Mouse (Mus musculus) embryo, embryonic 9.5 days (tissue): ENCODE results near the gene Dstyk.

ENCODE experiments used
- DNase-seq: peaks from one replicate; pipeline ENCODE4 v3.0.0-alpha.2; 2017; ENCODE audit errors: extremely low spot score

Dstyk gene

DNA sequence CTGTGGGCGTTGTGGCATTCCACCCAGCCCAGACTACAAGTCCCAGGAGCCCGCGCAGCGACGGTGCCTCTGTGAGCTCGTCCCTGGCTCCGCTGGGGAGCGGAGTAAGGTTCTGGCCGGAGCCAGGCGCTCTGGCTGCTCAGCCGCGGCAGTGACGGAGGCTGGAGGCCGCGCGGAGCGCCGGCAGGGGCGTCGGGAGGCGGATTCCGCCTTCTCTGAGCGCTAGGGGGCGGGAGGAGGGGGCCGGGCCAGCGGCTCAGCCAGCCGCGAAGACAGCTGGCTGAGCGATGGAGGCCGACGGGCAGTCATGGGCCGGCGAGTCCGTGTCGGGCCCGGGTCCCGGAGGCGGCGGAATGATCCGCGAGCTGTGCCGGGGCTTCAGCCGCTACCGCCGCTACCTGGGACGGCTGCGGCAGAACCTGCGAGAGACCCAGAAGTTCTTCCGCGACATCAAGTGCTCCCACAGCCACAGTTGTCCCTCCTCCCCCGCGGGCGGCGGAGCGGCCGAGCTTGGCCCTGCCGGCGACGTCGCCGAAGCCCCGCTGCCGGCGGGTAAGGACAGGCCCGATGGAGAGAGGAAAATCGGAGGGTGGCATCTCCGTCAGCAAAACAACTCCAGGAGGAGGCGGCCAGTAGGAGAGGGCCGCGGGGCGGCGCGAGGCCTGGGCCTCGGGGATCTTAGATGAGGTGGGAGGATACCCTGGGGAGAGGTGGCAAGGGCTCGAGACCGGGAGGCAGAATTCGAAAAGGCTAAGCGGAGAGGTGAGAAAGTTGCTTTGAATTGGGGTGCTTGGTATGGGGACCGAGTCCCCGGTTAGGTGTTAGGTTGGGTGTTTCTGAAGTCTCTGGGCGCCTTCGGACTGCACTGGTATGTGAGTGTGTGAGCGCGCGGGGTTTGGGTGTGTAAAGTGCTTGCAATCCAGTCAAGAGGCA lies at the start of gene Dstyk:
Gene Dstyk (plus strand): TSS at position 237 of the 933 bp plus-strand sequence.
- peak; percentile 91 for DNase-seq

DNA sequence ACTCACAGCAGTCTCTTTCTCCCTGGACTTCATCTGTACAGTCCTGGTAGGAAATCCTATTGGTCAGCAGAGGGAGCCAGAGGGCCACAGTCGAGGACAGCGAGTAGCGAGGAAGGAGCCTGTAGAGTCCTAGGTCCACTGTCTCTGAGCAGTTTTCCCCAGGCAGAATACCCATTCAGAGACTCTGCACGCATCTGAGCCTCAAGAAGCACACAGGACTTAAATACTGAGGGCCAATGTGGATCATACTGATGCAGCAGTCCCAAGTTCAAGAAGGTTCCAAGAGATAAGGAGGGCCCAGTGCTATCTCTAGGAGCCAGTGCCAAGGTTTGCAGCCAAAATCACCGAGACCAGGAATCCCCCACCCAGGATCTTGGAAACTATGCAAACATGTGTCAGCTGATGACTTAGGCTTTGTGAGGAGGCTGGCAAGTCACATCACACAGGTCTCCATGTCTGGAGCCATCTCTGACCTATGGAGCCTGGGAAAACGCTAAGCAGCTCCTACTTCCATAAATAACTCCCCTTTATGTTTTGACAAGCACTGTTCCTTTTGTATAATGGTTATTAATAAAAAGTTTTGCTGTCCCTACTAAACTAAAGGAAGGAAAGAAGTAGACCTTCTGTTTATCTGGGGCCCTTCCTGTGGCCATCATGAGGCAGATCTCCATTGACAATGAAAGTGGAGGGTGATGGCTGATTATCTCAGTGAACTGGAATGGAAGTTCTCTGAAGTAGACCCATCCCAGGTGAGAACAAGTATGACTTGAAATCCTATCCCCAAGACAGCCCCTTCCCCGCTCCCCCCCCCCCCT lies 49.5 kb upstream of the Dstyk start:
- peak; percentile 73 for DNase-seq

DNA sequence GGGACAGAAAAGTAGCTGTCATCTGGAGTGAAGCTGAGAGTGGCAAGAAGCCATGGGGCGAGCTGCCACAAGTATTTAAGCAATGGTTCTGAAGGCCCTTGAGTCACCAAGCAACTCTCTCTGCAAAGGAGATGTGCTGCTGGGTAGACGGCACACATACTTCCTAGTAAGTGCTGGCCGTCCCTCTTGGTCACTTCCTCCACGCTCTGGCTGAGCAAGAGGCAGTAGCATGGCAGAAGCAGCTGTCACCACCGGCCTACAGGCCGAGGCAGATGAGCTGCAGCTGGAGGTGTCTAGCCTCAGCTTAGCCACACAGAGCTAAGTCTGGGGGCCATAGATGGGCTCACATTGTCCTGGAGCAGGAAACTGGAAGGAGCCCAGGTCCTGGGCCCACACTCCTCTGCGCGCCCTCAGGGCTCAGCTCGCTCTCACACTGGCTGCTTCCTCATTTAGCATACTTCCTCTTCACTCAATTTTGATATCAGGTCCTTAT lies 46.6 kb upstream of the Dstyk start:
- DNase-seq = no peak

DNA sequence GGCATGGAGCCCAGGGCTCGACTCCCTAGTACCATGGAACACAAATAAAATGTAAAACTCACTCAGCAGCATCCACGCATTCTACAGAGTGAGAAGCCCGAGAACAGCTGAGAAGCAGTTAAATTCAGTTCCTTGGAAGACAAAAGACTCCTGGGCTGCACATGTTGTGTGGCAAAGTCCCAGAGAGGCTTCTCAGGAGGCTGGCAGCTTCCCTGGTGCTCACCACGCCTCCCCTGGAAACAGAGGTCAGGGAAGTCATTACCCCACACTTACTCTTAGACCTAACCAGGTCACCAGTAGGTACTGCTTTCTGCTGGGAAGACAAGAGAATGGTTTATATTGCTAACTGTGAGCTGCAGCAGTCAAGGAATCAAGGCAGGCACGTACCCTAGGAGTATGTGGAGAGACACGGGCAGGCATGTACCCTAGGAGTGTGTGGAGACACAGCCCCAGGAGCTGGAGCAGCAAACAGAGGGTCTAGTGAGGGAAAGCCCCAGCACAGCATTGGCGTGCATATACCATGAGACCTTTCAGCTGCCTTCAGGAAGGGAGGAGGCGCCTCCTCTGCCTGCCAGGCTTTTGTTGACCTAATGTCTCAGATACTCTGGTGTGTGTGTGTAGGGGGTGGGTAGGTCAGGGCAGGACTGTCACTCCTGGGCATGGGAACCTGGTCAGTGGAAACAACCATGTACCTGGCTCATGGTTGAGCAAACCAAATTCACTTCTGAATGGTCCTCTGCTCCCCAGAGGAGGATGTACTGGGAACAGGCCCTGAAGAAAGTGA lies 45.9 kb upstream of the Dstyk start:
- DNase-seq = no peak

DNA sequence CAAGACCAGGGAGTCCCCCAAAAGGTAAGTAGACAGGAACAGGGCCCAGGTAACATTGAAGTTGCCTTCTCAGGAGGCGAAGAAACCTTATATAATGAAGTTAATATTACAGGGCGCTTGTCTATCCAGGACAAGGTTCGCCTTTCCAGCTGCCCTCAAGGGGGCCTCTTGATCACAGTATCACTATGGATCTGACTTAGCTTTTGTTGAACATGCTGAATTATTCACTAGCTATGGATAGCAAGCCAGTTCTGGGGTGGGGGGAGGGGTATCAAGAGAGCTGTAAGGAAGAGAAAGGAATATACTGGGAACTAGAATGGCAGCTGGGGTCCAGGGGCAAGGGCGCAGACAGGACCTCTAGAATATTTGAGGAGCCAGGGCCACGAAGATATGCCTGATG lies 45.0 kb upstream of the Dstyk start:
- no peak for DNase-seq

DNA sequence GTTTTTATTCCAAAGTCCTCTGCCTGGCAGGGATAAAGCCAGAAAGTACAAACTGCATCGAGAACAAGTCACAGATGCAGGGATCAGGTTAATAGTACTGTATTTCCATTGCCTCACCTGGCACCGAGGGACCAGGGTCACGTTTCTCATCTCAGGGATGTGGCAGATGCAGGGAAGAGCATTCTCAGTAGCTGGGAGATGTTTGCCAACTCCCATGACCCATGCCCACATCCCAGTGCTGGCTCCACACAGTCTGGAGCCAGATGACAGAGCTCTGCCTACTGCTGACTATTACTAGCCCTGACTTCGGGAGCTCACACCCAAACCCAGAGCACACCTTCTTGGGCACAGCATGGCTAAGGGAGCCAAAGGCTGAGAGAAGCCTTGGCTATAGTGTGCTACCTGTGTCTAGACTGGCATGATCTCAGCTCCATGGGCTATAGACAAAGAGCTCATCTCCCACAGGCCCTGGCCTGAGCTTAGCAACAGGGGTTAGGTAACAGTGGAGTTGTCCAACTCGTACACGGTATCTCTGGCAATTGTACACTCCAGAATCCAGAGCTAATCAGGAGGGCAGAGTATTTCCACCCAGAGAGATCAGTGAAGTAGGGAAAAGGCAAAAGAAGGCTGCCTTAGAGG lies 44.3 kb upstream of the Dstyk start:
- no peak for DNase-seq

DNA sequence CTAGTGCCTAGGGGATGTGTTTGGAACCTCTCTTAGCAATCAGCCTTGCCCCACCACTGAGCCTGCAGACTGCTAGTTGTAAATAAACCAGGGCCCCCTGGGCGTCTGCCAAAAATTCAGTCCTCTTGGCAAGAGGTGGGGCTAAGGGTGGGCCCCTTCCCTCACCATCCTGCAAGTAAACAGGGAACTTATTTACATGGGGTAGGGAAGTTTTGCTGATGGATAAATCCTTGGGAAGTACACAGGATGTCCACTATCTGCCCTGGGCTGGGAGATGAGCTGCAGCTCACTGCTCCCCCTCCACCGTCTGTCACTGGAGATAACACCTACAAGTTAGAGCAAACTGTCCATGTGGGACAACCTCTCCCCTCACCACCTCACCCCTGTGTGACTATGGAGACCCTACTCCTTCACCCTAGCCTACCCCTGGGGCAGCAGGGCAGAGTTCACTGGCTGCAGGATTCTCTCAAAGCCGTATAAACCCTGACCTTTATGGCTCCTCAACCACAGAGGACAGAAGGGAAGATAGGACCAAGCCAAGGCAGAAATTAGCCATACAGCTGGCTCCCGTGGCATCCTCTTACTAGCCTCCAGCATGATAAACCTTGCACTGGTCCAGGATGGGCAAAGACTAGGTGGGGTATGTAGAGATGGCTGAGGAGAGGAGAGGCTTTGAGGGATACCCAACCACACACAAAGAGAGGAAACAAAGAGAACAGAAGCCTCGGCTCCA lies 43.0 kb upstream of the Dstyk start:
- no peak for DNase-seq

DNA sequence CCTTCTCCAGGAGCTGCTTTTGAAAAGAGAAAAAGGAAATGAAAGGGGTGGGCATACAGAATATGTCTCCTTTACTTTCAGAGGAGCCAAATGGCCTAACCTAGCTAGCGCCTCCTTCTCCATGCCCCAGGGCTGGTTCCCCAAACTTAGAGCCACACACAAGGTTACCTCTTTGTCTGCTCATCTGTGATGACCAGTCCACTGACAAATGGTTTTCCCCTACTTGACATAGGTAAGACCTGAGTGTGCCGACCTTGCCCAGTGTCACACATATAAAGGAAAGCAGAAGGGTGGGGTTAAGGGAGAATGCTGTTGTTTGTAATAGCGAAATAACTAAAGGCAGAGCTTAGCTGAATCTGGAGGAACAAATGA lies 42.5 kb upstream of the Dstyk start:
- no peak for DNase-seq

DNA sequence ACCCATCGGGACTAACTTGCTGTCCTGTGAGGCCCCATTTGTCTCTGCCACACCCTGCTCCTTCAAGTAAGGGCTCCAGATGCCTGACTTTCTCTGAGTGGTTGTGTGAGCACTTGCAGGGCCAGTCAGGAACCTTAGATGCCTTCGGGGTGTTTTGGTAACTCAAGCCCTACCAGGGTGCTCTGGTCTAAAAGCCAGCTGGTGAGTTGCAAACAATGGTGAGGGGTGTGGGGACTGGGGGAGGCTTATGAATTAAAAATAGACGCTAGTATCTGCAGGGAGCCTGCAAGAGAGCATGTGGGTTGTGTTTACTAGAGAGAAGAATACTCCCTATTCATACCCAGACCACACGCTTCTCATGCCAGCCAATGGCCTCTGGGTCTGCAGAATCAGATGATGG lies 42.1 kb upstream of the Dstyk start:
- DNase-seq = no peak

DNA sequence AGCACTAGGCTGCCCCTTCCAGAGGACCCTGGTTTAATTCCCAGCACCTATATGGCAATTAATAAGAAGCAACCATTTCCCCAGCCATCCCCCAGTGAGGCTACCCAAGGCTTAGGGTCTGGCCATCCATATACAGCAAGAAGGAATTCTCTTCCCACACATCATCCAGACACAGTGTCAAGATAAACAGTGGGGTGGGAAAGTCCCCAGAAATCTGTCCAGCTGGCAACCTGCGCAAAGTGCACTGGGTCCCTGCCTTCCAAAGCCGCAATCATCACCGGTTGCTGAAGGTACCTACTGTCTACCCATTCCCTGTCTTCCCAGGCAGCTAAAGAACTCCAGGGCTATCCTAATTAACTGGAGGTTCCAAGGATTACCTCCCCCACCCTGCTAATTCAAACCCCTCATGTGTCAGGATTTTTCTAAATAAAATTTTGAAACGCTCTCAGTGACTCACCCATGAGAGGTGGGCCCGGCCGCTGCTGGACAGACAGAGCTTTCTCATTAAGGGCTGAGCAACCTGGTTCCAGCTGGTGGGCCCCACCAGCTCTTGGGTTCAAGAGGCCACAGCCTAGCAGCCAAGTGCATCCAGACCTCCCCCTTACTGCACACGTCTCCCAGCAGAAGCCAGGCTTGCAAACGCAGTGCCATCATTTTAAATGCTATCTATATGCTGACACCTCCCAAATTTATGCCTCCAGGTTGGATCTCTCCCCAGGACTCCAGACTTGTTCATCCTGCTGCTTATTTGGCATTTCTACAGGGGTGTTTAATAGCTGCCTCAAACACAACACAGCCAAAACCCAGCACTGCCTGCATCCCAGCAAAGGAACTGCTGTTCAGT lies 40.9 kb upstream of the Dstyk start:
- no peak for DNase-seq

DNA sequence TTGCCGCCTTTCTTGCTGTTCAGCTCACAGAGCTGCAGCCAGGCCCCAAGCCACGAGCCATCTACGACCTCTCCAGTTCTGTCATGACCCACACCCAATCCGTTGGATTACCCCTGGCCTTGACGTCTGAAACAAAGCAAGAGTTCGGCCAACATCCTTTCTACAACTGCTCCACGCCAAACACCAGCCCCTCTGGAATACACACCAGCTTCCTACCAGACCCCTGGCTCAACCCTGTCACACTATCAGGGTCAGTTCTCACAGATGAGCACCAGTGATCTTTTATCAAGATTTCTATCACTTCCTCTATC lies 40.3 kb upstream of the Dstyk start:
- no peak for DNase-seq

DNA sequence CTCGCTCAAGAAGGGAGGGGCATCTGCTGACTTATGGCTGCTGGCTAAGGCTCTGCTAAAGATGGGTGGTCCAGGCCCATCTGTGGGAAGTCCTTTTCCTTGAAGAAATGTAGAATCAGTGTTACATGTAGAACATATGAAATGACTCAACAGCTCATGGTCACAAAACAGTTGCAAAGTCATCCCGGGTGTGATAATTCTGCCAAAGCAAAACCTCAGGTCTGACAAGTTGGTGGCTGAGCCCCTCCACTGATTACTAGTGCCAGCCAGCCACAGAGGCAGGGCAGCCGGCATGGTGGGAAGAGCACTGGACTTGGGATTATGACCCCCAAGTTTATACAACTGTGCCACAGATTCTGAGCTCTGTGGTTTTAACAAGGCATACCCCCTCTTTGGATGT lies 39.5 kb upstream of the Dstyk start:
- no peak for DNase-seq

DNA sequence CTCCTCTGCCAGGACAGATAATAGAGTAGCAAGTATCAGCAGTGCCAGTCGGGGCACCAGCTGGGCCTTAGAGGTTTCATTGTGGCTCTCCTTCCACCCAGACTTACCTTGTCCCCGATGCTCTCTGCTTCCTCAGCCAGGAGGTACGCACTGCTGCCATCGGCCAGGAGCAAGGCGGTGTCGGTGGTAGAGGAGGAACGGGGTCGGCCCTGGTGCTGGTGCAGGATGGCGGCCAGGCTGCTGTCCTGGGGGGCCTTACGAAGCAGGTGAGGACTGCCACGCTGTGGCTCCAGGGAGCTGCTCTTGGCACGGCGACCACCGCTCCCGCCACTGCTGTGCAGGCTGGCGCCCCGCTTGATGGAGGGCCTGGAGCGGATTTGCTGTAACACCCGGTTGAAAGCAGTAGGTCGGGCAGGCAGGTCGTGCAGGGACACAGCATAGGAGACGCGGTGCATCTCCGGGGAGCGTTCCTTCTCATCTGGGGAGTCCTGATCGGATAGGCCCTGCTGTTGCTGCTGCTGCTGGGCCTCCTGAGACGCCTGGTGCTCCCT lies 36.7 kb upstream of the Dstyk start:
- DNase-seq = no peak

DNA sequence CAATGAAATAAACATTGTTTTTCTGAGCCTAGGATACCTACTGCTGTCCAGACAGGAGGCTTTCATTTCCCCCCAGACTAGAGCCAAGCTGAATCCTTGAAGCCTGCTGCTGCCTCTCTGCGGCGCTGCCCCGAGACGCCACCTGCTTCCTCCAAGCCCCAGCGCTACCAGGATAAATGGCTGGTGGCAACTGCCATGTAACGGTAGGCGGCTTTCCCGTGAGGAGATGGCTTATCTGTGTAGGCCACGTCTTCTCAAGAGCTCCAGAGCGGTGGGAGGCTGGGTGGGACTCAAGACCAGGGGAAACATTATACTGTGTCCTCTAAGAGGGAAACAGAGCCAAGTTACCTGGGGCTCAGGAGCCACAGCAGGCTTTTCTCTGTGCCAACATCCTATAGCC lies 35.4 kb upstream of the Dstyk start:
- DNase-seq = no peak

DNA sequence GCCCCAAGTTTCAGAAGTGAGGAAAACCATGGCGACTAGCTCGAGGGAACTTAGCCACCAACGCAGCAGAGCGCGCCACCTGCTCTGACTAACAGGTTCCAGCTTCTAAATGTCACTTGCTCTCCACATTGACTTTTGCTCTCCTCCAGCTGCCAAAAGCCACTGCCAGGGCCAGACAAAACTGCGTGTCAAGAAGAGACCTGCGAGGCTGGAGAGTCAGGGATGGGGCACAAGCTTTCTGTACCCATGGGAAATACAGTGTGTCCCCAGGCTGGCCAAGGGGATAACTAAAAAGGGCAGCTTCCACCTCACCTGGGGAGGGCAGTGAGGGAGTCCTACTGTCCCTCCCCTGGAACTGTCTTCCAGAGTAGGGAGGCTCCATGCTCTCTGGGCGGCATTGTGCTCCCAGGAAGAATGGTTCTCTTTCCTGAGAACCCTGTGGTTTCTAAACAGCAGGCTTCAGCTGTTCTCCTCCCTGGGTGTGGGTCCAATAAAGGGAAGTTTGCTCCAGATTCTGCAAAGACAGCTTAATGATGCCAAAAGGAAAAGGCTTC lies 33.3 kb upstream of the Dstyk start:
- no peak for DNase-seq

DNA sequence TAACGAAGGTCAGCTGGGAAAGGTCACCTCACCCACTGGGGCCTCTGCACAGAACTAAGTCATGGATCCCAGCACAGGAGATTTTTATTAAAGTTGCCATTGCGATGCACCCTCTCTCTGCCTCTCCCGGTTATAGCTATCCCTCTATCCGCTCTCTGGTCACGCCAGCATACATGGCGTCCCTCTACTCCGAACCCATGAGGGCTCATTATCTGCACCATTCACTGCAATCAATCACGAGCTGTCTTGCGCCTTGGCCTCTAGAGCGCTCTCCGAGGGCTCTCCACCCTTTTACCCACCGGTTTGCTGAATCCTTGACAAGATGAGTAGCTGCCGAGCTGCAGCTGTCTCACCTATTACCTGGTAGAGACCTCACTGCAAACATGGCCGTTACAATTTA lies 32.1 kb upstream of the Dstyk start:
- no peak for DNase-seq

DNA sequence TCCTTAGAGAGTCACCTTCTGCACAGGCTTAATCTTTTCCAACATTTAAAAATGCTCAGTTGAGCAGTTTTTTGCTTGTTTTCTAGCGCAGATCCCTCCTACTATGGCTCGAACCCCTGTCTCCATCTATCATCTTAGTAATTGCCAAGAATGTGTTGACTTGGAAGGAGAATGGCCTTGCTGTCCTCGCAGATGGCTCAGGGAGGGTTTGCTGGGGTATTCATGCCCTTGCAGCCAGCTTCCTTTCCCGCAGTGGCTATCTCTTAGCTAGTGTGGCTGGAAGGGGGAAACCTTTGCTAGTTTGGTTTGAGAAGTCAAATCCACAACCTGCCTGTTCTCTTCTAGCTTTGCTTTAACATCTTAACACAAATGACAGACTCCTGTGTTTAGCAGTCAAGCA lies 31.6 kb upstream of the Dstyk start:
- DNase-seq = no peak

DNA sequence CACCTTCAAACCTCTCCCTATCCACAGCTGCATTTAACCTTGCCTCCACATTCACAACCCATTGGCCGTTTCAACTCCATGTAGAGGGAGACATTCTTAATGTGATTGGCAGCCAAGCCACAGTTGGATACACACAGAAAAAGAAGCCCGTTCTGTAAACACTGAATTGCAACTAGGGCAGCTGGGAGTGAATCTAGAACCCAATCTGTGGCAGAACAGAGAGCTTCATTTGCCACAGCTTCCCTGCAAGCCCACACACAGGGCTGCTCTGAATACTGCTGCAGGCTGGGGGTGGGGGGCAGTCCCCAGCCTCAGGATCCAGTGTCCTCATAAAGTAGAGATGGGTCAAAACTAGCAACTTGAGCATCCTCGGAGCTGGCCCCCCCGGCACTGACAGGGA lies 31.1 kb upstream of the Dstyk start:
- no peak for DNase-seq

DNA sequence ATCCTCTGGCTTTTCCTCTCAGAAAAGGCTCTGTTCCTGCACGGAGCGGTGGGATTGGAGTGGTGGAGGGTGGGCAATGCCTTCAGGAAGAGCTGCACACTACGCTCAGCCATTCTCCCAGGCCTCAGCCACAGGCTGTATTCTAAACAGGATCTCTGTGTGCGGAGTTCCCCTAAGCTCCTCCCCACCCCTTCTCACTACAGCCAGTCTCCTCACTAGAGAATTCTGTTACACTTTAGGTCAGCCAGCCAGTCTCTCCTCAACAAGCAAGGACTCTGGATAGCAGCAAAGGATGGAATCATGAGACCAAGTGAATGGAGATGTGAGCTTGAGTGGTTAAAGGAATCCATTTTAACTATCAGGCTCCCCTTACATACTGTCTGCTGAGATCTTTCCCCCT lies 29.4 kb upstream of the Dstyk start:
- no peak for DNase-seq
